Mouse (Mus musculus): Measurements from ENCODE around the gene Gna11.

Gene Gna11

DNA sequence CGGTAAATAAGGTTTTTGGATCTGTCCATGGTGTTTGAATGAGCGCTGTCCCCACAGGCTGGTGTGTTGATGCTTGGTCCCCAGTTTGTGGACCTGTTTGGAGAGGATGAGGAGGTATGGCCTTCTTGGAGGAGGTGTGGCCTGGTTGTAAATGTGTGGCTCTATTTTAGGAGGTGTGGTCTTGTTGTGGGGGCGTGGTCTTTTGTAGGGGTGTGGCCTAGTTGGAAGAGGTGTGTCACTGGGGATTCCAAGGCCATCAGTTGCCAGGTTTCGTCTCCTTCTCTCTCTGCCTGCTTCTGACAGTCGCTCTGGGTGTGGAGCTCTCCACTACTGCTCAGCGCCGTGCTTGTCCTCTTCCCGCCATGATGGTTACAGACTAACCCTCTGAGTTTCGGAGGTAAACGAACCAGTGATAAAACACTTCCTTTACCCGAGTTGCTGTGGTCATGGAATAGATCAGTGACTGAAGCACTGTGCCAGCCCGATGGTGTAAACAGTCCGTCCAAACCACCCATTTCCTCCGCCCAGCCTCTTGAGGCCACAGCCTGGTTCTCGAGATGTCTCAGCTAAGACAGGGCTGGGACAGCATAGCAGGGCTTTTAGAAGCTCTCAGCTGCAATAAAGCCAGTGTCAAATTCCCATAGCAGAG lies 39.9 kb downstream of the Gna11 start:
- no peak for DNase-seq (ENCODE audit: low read depth)

DNA sequence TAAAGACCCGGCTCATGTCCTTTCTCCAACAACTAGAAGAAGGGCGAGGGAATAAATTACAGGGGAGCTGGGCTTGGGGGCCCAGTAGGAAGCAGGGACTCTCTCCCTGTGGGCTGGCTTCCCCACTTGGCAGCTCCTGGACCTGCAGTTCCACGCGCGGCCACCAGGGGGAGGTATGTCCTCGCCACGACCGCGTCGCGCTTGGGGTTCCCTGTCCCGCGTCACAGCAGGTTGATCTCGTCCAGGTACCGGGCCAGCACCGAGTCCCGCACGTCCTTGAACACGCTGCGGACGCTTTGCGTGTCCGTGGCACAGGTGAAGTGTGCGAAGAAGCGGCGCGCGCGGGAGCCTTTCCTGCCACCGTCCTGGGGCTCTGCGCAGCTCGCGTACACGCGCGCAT lies 42.3 kb downstream of the Gna11 start:
- peak; percentile 62 for DNase-seq (ENCODE audit: low read depth)

GRCm38 (mm10) chr10:81501863-81502262 lies 43.1 kb downstream of the Gna11 start:
- no peak for DNase-seq (ENCODE audit: low read depth)

GRCm38 (mm10) chr10:81500032-81500431 lies 45.0 kb downstream of the Gna11 start, which contains the start of gene S1pr4:
Gene S1pr4 (minus strand): TSS chr10:81500132.
- DNase-seq (ENCODE audit: low read depth), result no peak

DNA sequence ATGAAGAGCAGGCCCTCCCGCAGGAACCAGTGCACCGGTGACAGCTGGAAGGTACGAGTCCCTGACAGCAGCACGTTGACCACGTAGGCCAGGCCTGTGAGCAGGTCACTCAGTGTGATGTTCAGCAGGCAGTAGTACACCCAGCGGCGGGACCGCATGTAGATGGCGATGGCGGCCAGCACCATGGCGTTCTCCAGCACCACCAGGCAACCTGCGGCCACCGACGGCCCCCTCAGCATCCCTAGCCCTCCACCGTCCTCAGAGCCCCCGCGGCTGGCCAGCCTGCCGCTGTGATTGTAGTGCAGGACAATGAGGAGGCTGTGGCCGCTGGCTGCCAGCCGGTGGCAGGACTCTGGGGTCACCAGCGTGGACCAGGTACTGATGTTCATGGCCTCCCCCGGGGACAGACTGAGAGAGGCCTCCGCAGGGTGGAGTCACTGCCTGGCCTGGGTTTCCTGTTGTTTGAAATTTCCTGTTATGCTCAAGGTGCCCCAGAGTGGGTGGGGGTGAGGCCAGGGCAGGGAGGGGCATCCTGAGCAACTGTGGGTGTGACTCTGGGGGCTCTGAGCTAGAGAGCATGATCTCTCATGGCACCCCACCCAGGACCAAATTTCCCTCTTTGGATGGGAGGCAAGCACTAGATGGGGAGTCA lies 45.6 kb downstream of the Gna11 start:
- no peak for DNase-seq (ENCODE audit: low read depth)

DNA sequence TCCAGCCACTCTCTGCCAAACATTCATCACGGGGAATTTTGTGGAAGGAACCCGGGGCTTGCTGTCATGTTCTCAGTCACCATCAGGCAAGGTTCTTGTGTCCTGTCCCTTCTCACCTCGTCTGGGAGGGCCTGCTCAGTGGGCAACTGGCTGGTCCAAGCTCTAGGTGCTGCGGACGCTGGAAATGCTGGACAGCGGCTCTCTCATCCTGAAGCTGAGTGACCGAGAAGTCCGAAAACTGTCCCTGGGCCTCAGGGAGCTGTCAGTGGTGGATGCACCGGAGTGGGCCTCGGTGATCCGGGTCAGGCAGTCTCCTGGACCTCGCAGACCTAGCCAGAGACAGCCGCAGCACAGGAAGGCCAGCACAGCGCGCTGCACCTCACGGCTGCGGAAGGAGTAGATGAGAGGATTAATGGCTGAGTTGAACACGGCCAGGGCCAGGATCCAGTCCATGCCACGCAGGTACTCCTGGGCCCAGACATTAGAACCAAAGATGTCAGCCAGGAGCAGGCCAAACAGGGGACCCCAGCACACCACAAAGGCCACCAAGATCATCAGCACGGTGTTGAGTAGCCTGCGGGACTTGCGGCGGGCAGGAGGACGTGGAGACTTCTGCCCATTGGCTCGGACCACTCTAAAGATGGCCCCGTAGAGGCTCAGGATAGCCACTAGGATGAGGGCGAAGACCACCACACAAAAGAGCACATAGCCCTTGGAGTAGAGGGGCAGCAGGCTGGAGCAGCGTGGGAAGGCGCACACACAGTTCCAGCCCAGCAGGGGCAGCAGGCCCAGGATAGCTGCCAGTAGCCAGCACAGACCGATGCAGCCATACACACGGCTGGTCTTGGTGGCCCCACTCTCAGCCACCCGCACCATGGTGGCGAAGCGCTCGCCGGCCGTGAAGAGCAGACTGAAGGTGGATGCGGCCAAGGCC lies 46.4 kb downstream of the Gna11 start:
- no peak for DNase-seq (ENCODE audit: low read depth)

DNA sequence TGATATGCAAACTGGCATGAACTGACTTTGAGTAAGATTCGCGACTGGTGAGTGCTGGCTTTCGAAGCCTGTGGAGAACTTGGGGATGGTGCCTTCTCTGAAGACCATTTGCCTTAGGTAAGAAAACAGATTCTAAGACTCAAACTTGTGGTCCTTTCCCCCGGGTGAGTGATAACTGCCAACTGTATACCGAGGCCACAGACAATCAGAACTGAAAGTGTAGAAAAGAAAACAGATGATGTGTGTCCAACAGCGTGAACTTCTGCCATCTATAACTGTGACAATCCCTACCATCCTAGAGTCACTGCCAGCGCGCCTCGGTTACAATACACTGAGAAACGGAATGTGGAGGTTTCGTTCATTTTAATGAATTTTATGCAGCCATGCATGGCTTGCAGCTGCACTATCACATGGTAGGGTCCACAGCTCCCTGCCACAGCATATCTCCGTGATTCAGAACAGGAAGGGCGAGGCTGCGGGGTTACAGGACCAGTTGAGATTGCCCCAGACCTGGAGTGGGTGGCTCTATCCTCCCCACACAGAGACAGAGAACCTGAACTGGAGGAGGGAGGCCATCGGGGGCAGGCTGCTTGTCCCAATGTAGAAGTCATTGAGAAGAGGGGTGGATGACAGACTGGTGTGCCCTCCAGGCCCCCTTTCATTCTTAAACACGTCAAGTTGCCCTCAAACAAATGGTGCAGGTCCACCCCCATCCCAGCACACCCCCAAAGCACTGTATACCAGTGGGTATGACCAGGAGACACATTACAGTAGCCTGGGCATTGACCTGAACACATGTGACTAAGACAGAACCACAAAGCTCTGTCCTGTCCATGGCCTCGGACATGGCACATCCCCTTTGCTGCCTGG lies 47.4 kb downstream of the Gna11 start:
- no peak for DNase-seq (ENCODE audit: low read depth)

GRCm38 (mm10) chr10:81496969-81497368 lies 48.0 kb downstream of the Gna11 start:
- no peak for DNase-seq (ENCODE audit: low read depth)

- DNase-seq (ENCODE audit: low read depth), result peak; percentile 95
Observed at GRCm38 (mm10) chr10:81496264-81496901, 48.6 kb downstream of the Gna11 start, which contains the start of gene Ncln. Gene Ncln (minus strand): TSS chr10:81496392.

DNA sequence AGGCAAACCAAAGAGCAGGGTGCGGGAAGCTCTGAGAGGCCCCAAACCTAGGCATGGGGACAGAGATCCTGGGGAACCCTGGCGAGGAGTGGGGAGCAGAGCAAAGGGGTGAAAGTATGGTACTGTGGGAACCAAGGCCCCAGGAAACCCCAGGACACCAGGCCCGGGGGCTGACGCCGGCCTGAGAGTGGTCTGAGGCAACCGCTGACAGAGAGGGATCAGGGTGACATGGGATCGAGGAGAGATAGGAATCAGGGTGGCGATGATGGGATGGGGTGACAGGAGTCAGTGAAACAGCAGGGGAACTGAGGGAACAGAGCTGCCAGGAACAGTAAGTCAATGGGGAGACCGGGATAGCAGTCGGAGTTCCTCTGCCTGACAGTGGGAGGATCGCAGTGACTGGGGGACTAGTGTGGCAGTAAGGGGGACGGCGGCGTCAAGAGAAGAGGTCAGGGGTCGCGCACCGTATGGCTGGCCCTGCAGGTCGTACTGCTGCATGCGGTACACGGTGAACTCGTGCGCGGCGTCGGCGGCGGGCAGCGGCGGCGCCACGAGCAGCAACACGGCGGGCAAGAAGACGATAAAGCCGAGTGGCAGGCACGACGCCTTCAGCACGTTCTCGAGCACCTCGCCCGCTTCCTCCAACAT lies 49.2 kb downstream of the Gna11 start:
- DNase-seq (ENCODE audit: low read depth), result no peak

DNA sequence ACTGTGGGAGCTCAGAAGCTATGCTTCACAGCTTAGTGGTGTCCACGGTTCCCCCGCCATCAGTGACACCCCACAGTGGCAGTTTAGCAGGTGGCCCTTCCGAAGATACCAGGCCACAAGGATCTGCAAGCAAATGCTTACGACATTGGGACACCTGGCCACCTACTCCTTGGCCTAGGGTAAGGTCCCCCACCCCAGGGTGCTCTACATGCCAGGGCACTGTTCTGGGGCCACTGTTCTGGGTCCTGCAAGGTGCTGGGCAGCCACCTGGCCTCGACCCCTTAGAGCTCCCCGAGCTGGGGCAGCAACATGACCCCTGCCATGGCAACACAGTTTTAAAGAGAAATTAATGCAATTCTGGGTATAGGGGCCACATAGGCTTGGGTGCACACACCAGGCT lies 49.8 kb downstream of the Gna11 start:
- no peak for DNase-seq (ENCODE audit: low read depth)

- DNase-seq (ENCODE audit: low read depth), result no peak
Observed at GRCm38 (mm10) chr10:81494260-81495041, 50.5 kb downstream of the Gna11 start.

DNA sequence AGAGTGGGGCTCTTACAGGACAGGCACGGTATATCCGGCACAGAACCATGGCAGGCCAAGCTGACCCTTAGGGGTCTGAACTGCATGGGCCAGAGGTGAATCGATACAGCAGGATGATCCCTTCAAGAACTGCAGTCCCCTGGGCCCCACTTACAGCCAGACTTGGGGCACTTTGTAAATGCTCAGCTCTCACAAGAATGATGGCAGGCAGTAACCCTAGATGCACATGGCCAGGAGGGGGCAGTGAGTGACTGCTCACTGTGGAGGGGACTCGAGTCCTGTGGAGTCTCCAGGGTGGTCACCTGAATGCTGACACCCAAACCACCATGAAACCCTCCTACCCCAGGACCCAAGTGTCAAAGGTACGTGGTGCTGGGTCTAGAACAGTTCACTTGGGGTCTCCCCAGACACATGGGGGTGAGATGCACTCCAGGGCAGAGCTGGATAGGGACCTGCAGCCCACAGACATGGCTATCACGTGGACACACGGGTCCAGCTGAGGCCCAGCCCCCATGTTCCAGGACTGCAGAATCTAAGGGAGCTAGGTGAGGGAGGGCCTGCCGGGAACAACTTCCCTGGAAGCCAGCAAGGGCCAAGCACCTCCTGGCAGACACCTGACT lies 51.3 kb downstream of the Gna11 start:
- DNase-seq (ENCODE audit: low read depth), result no peak

GRCm38 (mm10) chr10:81492606-81493240 lies 52.3 kb downstream of the Gna11 start:
- no peak for DNase-seq (ENCODE audit: low read depth)

GRCm38 (mm10) chr10:81491018-81491417 lies 54.0 kb downstream of the Gna11 start:
- no peak for DNase-seq (ENCODE audit: low read depth)

GRCm38 (mm10) chr10:81489941-81490340 lies 55.0 kb downstream of the Gna11 start:
- no peak for DNase-seq (ENCODE audit: low read depth)

DNA sequence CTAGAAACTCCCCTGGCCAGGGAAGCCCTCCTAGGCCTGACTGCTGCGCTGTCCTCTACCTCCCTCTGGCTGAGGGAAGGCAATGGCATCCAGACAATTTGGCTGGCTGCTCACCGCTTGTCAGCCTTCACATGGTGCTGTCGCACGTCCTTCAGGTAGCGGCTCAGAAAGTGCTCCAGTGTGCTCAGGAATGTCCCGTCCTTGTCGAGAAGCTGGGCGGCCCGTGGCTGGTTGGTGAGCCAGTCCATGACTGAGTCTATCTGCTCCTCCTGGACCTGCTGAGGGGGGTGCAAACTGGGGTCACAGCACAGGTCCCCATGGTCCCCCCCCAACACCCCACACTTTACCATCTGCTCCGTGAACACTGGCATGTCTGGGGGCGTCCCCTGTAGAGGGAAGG lies 56.9 kb downstream of the Gna11 start:
- DNase-seq (ENCODE audit: low read depth), result no peak

DNA sequence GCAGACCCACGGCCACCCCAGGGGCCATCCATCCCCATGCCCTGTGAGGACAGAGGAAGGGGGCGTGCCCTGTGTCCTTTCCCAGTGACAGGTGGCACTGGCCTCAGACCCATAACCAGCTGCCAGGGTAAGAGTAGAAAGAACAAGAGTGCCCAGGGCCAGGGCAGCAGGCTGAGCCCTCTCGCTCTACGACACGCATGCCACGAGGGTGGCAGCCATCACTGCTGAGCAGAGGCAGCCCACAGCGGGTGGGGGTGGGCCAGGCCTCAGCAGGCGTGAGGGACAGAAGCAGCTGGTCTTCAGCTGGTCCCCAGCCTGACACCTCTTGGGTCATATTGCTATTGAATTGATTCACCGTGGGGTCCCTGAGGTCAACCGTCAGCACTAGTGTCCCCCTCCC lies 58.5 kb downstream of the Gna11 start:
- DNase-seq (ENCODE audit: low read depth), result no peak

- no peak for DNase-seq (ENCODE audit: low read depth)
Observed at GRCm38 (mm10) chr10:81485479-81486018, 59.4 kb downstream of the Gna11 start.
